Mouse (Mus musculus): ENCODE data around the gene Pard3.

- TF ChIP-seq CTCF (conservative IDR thresholded peaks at IDR 0.05 in 1 of 2, IDR thresholded peaks at IDR 0.05 in 1 of 2; ENCODE audit: low read depth in 2 of 2, low read length in 2 of 2), result no peak
- no peak for TF ChIP-seq USF2 (conservative IDR thresholded peaks at IDR 0.05; ENCODE audit: low read depth, low read length)
- TF ChIP-seq EP300 (IDR thresholded peaks at IDR 0.05; ENCODE audit: low read length), result no peak
- TF ChIP-seq HCFC1 (IDR thresholded peaks at IDR 0.05; ENCODE audit: low read depth, low read length), result no peak
- no peak for TF ChIP-seq ELF1 (IDR thresholded peaks at IDR 0.05; ENCODE audit: low read depth, low read length)
- TF ChIP-seq KAT2A (IDR thresholded peaks at IDR 0.05; ENCODE audit: insufficient replicate concordance, low read length), result no peak
- no peak for TF ChIP-seq ZNF384 (IDR thresholded peaks at IDR 0.05; ENCODE audit: low read depth, low read length)
- no peak for TF ChIP-seq CHD1 (IDR thresholded peaks at IDR 0.05; ENCODE audit: low read depth, low read length)
- TF ChIP-seq GABPA (IDR thresholded peaks at IDR 0.05; ENCODE audit: insufficient replicate concordance, low read depth, low read length), result no peak
- TF ChIP-seq MEF2A (IDR thresholded peaks at IDR 0.05; ENCODE audit: borderline replicate concordance, low read depth, low read length), result no peak
- no peak for TF ChIP-seq POLR2A (IDR thresholded peaks at IDR 0.05; ENCODE audit: low read depth, low read length)
- TF ChIP-seq USF1 (IDR thresholded peaks at IDR 0.05; ENCODE audit: low read depth, low read length), result no peak
Observed at GRCm38 (mm10) chr8:127104616-127105015, 40.9 kb downstream of the Pard3 start.
